Mouse (Mus musculus): ENCODE data around the gene Rtkn.

GRCm38 (mm10) chr6:83117616-83118015 lies 17.6 kb upstream of the Rtkn start:
- TF ChIP-seq POLR2A (IDR thresholded peaks at IDR 0.05; ENCODE audit: low read depth, low read length) (0 out of 2 replicates have a peak, but pooled peaks have one; percentile 21), CTCF (IDR thresholded peaks at IDR 0.05; ENCODE audit: borderline replicate concordance, insufficient read depth, low read length) (no peak)

Measured in embryonic fibroblast, embryonic 13.5 days (primary cell).